Mouse (Mus musculus) mammary gland, adult 2 months (tissue): ENCODE measurements around the gene Olfr744. TPM values are rescaled to one million over a fixed set of nuclear protein-coding genes. Genes with fewer than 3 reads are reported as not detected.

Experiments used
- polyA plus RNA-seq: library from polyadenylated mRNA; depleted of rRNA; stranded (reverse); fragments of >200 nt; gene quantifications from 2 replicates; pipeline ENCODE4 v1.2.3, GENCODE M21; 2012; ENCODE audit warnings: low replicate concordance; rRNA removed

Olfr744 gene
- not detected in 2 replicates for polyA plus RNA-seq

GRCm38 (mm10) chr14:50614579-50614978 lies at the start of gene Olfr744:
TSS of gene Olfr744 (plus strand) at chr14:50614879.

GRCm38 (mm10) chr14:50639088-50639487 lies 24.4 kb downstream of the Olfr744 start, which contains the start of gene Olfr745:
TSS of gene Olfr745 (plus strand) at chr14:50639388.

DNA sequence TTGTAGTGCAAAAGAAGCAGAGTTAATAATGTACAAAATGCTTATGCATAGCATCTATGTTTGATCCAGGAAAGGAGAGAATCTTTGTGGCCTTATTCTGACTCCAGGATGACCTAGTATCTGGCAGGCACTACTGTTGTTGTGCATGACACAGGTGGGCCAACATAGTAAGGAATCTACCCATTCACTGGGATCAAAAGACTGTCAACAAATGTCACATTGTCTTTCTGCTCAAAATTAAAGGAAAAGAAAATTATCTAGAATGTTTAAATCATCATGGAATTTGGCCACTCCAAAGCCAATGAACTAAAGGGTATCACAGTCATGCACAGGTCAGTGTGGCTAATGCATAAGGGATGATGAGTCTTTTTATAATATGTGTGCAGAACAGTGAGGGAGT lies 32.1 kb downstream of the Olfr744 start, which contains the start of gene Olfr746:
Gene Olfr746, plus strand, starts transcription at position 301 of the 400 bp plus-strand sequence.

Other genes starting within 250 kb of the Olfr744 start
- not detected in 2 replicates for gene Olfr736, start 233.7 kb upstream of the Olfr744 start, polyA plus RNA-seq
- gene Olfr738, start 207.3 kb upstream of the Olfr744 start, polyA plus RNA-seq, result not detected in 2 replicates
- not detected in 2 replicates for gene Olfr739, start 196.3 kb upstream of the Olfr744 start, polyA plus RNA-seq
- not detected in 2 replicates for gene Olfr740, start 169.3 kb upstream of the Olfr744 start, polyA plus RNA-seq
- not detected in 2 replicates for gene Olfr741, start 142.1 kb upstream of the Olfr744 start, polyA plus RNA-seq
- gene Olfr742, start 111.3 kb upstream of the Olfr744 start, polyA plus RNA-seq, result not detected in 2 replicates
- gene Olfr743, start 93.0 kb upstream of the Olfr744 start, polyA plus RNA-seq, result not detected in 2 replicates
- gene Olfr745, start 24.5 kb downstream of the Olfr744 start, polyA plus RNA-seq, result not detected in 2 replicates
- gene Olfr746, start 32.2 kb downstream of the Olfr744 start, polyA plus RNA-seq, result not detected in 2 replicates
- not detected in 2 replicates for gene Olfr747, start 78.3 kb downstream of the Olfr744 start, polyA plus RNA-seq
- not detected in 2 replicates for gene Olfr748, start 92.5 kb downstream of the Olfr744 start, polyA plus RNA-seq
- gene Olfr749, start 130.2 kb downstream of the Olfr744 start, polyA plus RNA-seq, result not detected in 2 replicates
- 22.2 and 29.4 TPM in 2 replicates for gene Ttc5, start 170.6 kb downstream of the Olfr744 start, polyA plus RNA-seq
- gene Ccnb1ip1, start 192.9 kb downstream of the Olfr744 start, polyA plus RNA-seq, result not detected in 2 replicates
- gene Parp2, start 193.0 kb downstream of the Olfr744 start, polyA plus RNA-seq, result 13.0 and 34.5 TPM in 2 replicates